Mouse (Mus musculus) spleen, adult 2 months (tissue): ENCODE measurements around the gene Cklf. TPM values are rescaled to one million over a fixed set of nuclear protein-coding genes. Genes with fewer than 3 reads are reported as not detected.
A peak's percentile ranks its signal among the peaks of the same experiment; 100 is the strongest.

Experiments used
- DNase-seq, 2 experiments: peaks; one replicate each; pipeline versions ENCODE4 v3.0.0 to v3.0.0-alpha.2; 2012 to 2021; ENCODE audit warnings: low spot score in 2 of 2, low read depth in 1 of 2
- H3K27ac ChIP-seq: fragments of 200-500 bp; 2 replicates; pipeline ENCODE4 v1.5.1; 2012; ENCODE audit warnings: low read length, inconsistent platforms; ENCODE audit not compliant: insufficient read depth
- H3K27me3 ChIP-seq: fragments of 200-500 bp; 2 replicates; pipeline ENCODE4 v1.6.1; 2012; ENCODE audit warnings: mild to moderate bottlenecking, moderate library complexity, low read length, inconsistent platforms; ENCODE audit not compliant: control insufficient read depth, insufficient read depth
- H3K36me3 ChIP-seq: fragments of 200-500 bp; 2 replicates; pipeline ENCODE4 v1.6.1; 2012; ENCODE audit warnings: mild to moderate bottlenecking, low read length, inconsistent platforms; ENCODE audit not compliant: control insufficient read depth, insufficient read depth
- H3K4me1 ChIP-seq: fragments of 200-500 bp; 2 replicates; pipeline ENCODE4 v1.6.1; 2011; ENCODE audit warnings: inconsistent platforms; ENCODE audit not compliant: control insufficient read depth, insufficient read depth, insufficient read length
- H3K4me3 ChIP-seq: fragments of 200-500 bp; 2 replicates; pipeline ENCODE4 v1.5.1; 2011; ENCODE audit warnings: mild to moderate bottlenecking, inconsistent platforms; ENCODE audit not compliant: insufficient read depth, insufficient read length; ENCODE audit errors: extremely low read depth
- CTCF ChIP-seq: fragments of 200-500 bp; IDR thresholded peaks from 2 replicates; pipeline ENCODE4 v1.5.1; 2011; ENCODE audit warnings: mild to moderate bottlenecking, inconsistent platforms; ENCODE audit not compliant: insufficient read depth, insufficient read length, insufficient replicate concordance; ENCODE audit errors: extremely low read depth
- POLR2A ChIP-seq: fragments of 200-500 bp; IDR thresholded peaks from 2 replicates; pipeline ENCODE4 v1.6.1; 2011; ENCODE audit warnings: low read depth, low read length, inconsistent platforms
- WGBS: fragments of 180-500 bp; shearing (Covaris S2); methylation state at CpG from one replicate; pipeline ENCODE4 v1.1.7; 2018; 5-methylcytosine and 5-hydroxymethylcytosine counted together
- polyA plus RNA-seq: library from polyadenylated mRNA; depleted of rRNA; stranded (reverse); fragments of >200 nt; gene quantifications from 2 replicates; pipeline ENCODE4 v1.2.3, GENCODE M21; 2012; rRNA removed

Gene Cklf
- polyA plus RNA-seq, result 11.9 and 13.0 TPM in 2 replicates

- Histone ChIP-seq H3K4me1 (peaks cover 9% of the 10 kb centered on the region; the same call in 1 of the 2 replicates), H3K36me3 (no peaks in the 10 kb centered on the region), H3K27ac (peak within 1 kb of the TSS; percentile 92), H3K27me3 (no peaks in the 10 kb centered on the region), H3K4me3 (peak within 1 kb of the TSS; percentile 95)
- peak; percentile 74; the same call in 1 of the 2 replicates for TF ChIP-seq POLR2A
- no peak for TF ChIP-seq CTCF
- DNase-seq, result peak; percentile 81 to 85
- WGBS, result 4% methylated on average over 41 of the region's 41 CpGs
Measured at GRCm38 (mm10) chr8:104250439-104251367, at the start of gene Cklf. Gene Cklf, plus strand, starts transcription at chr8:104250861.

GRCm38 (mm10) chr8:104201622-104202021 lies 49.0 kb upstream of the Cklf start:
- Histone ChIP-seq H3K36me3 (no peaks in the 10 kb centered on the region), H3K27ac (no peak overlapping the region), H3K27me3 (no peaks in the 10 kb centered on the region), H3K4me1 (peaks cover 3% of the 10 kb centered on the region; the same call in 1 of the 2 replicates), H3K4me3 (no peak overlapping the region)
- no peak for TF ChIP-seq CTCF
- TF ChIP-seq POLR2A, result no peak
- no peak for DNase-seq
- 91% methylated on average over 3 of the region's 3 CpGs for WGBS

GRCm38 (mm10) chr8:104202320-104202719 lies 48.3 kb upstream of the Cklf start:
- 93% methylated on average over 4 of the region's 4 CpGs for WGBS

DNA sequence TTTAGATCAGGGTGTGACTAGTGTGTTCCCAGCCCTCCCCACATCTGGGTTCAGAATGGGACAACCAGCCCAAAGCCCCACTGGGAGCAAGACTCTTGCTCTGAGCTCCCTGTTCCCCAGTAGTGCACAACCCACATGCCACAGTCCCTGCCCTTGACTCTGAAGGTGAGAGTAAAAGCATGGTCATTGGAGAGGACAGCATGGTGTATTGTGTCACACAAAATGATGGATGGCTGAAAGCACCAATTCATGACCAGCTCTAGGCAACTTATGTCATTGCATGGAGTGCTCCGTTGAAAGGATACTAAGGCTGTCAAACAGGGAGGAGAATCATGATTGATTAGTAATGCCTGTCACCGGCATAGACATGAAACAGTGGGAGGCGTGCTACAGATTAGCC lies 45.4 kb upstream of the Cklf start:
- 79% methylated on average over 3 of the region's 3 CpGs for WGBS
- no peak overlapping the region for H3K27ac ChIP-seq
- TF ChIP-seq CTCF (no peak), POLR2A (no peak)
- H3K36me3 ChIP-seq, result no peaks in the 10 kb centered on the region
- no peak overlapping the region for H3K4me3 ChIP-seq
- H3K27me3 ChIP-seq, result no peaks in the 10 kb centered on the region
- H3K4me1 ChIP-seq, result peaks cover 2% of the 10 kb centered on the region; the same call in 1 of the 2 replicates
- DNase-seq, result no peak

More at GRCm38 (mm10) chr8:104202320-104202719, 48.3 kb upstream of the Cklf start:
- H3K36me3 ChIP-seq, result no peaks in the 10 kb centered on the region
- no peak for TF ChIP-seq CTCF
- TF ChIP-seq POLR2A, result no peak
- no peaks in the 10 kb centered on the region for H3K27me3 ChIP-seq
- peaks cover 3% of the 10 kb centered on the region; the same call in 1 of the 2 replicates for H3K4me1 ChIP-seq
- no peak overlapping the region for H3K4me3 ChIP-seq
- DNase-seq, result no peak
- H3K27ac ChIP-seq, result no peak overlapping the region

DNA sequence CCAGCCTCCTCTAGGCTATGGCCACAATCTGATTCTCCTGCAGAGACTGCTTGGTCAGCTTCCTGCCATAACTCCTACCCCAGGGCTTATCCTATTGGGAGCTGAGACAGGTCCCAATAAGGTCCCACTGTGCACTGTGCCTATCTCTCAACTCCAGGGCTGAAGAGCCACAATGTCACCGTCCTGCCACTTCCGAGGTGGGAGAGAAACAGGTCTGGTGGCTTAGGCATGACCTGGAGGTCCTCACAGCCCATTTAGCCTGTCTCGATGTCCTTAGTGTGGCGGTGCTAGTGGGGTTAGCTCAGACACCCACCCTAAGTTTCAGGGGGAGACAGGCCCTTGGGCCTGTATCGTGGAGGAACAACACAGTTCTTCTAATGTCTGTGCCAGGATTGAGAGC lies 33.1 kb upstream of the Cklf start:
- Histone ChIP-seq H3K36me3 (no peaks in the 10 kb centered on the region), H3K27me3 (no peaks in the 10 kb centered on the region), H3K4me1 (no peaks in the 10 kb centered on the region; the same call in 1 of the 2 replicates), H3K27ac (no peak overlapping the region), H3K4me3 (no peak overlapping the region)
- TF ChIP-seq CTCF, result no peak
- no peak for TF ChIP-seq POLR2A
- DNase-seq, result no peak
- WGBS, result 87% methylated on average over 5 of the region's 5 CpGs

DNA sequence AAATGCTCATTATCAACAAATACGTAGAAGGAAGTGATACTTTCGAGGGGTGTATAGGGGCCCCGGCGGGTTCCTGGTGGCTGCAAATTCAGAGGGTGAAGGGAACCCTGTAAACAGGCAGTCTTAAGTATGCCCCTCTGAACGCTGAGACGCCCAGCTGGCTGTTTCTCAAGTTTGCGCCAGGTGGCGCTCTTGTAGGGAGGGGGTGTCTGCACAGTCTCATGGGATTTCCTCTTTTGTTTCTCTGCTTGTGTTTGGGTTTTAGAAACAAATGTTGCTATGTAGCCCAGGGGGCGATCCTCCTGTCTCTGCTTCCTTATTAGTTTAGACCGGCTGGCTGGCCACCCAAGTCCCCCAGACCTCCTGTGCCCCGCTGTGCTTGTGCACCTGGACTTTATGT lies 31.6 kb upstream of the Cklf start:
- Histone ChIP-seq H3K4me1 (no peaks in the 10 kb centered on the region; the same call in 1 of the 2 replicates), H3K27ac (no peak overlapping the region), H3K4me3 (no peak overlapping the region), H3K27me3 (no peaks in the 10 kb centered on the region), H3K36me3 (no peaks in the 10 kb centered on the region)
- TF ChIP-seq POLR2A (no peak), CTCF (peak; percentile 82; the same call in 1 of the 2 replicates)
- WGBS, result 16% methylated on average over 11 of the region's 11 CpGs
- peak; percentile 45 to 65 for DNase-seq

GRCm38 (mm10) chr8:104219806-104220205 lies 30.9 kb upstream of the Cklf start:
- Histone ChIP-seq H3K27me3 (no peaks in the 10 kb centered on the region), H3K27ac (no peak overlapping the region), H3K36me3 (no peaks in the 10 kb centered on the region), H3K4me3 (no peak overlapping the region), H3K4me1 (no peaks in the 10 kb centered on the region; the same call in 1 of the 2 replicates)
- peak; percentile 41 to 74 for DNase-seq
- WGBS, result 44% methylated on average over 5 of the region's 5 CpGs
- TF ChIP-seq POLR2A (no peak), CTCF (peak; percentile 91; the same call in 1 of the 2 replicates)
